8 mouse cellular contexts compared by ENCODE assay signal in the genomic region with DNA sequence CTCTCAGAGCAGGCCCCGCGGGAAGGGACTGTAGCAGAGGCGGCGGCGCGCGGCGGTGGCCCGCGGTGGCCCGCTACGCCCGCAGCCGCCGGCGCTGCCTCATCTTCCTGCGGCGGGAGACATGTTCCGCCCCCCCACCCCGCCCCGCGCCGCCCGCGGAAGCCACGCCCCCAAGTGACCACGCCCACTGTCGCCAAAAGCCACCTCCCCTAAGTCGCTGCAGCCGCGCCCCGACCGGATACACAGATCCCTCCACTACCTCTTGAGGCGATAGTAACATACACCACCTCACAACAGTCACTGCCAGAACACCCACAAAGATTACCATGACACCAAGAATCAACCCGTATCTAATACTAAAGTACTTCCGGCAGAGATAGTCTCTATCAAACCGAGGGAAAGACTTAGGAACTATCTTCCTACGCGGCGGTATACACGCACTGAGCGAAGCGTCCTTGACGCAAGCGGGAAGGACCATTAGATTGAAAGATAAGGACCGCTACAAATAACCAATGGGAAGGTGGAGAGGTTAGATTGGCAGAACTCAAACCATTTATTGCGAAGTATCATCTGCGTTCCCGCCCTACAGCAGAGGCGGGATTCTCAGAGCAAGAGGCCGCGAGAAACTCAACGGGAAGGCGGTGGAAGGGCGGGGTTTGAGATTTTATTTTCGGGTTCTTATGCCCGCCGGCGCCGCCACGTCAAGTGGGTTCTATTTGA. TPM values are rescaled to one million over a fixed set of nuclear protein-coding genes. Genes with fewer than 3 reads are reported as not detected.
DNase-seq lines count a peak whose midpoint lies in the region; ATAC-seq and TF ChIP-seq lines count a peak whose summit lies in the region.

A gene (minus strand): TSS at position 135 of the 720 bp plus-strand sequence.

- no peaks in the 10 kb centered on the region for H3K27me3 ChIP-seq in C2C12 (ENCODE audit: control insufficient read depth, insufficient read depth, insufficient read length)
- peaks cover 6% of the 10 kb centered on the region for H3K27me3 ChIP-seq in erythroblast, embryonic 14.5 days (ENCODE audit: control insufficient read depth)
- H3K27me3 ChIP-seq in heart, embryonic 11.5 days (ENCODE audit: control insufficient read depth, insufficient read depth, low read length): peaks cover 4% of the 10 kb centered on the region
- H3K27me3 ChIP-seq in kidney, embryonic 16.5 days (ENCODE audit: insufficient read depth, low read length): no peaks in the 10 kb centered on the region
- no peaks in the 10 kb centered on the region for H3K27me3 ChIP-seq in liver, adult 2 months (ENCODE audit: control insufficient read depth, insufficient read depth, low read length)
- H3K27me3 ChIP-seq in myocyte (ENCODE audit: control insufficient read depth, insufficient read depth, insufficient read length): no peaks in the 10 kb centered on the region
- no peaks in the 10 kb centered on the region for H3K27me3 ChIP-seq in splenic B cell, adult 2 months (ENCODE audit: control insufficient read depth, insufficient read depth, low read length, poor library complexity, severe bottlenecking)

- H3K79me2 ChIP-seq in C2C12 (ENCODE audit: control insufficient read depth, insufficient read depth) (peaks cover 47% of the 10 kb centered on the region), myocyte (ENCODE audit: control insufficient read depth, insufficient read depth) (peaks cover 32% of the 10 kb centered on the region)
- H3K79me2 ChIP-seq in liver, adult 2 months (ENCODE audit: control insufficient read depth, insufficient read depth, low read length): peaks cover 9% of the 10 kb centered on the region; the same call in 1 of the 2 replicates

- peaks cover 78% of the 10 kb centered on the region for H3K4me1 ChIP-seq in erythroblast, embryonic 14.5 days (ENCODE audit: control insufficient read depth)
- peaks cover 16% of the 10 kb centered on the region; the same call in 1 of the 2 replicates for H3K4me1 ChIP-seq in heart, embryonic 11.5 days (ENCODE audit: control insufficient read depth, insufficient read depth, low read length)
- peaks cover 29% of the 10 kb centered on the region for H3K4me1 ChIP-seq in kidney, embryonic 16.5 days (ENCODE audit: insufficient read depth, low read length)
- H3K4me1 ChIP-seq in liver, adult 2 months (ENCODE audit: control insufficient read depth, insufficient read depth, low read length): peaks cover 17% of the 10 kb centered on the region

- H3K4me3 ChIP-seq in C2C12 (ENCODE audit: insufficient read depth, poor library complexity, severe bottlenecking): peak within 1 kb of the TSS; percentile 97
- H3K4me3 ChIP-seq in erythroblast, embryonic 14.5 days (replicated peaks): peak within 1 kb of the TSS; percentile 100
- peak within 1 kb of the TSS; percentile 92 for H3K4me3 ChIP-seq in heart, embryonic 11.5 days (ENCODE audit: low read depth, low read length)
- H3K4me3 ChIP-seq in kidney, embryonic 16.5 days (ENCODE audit: low read length): peak within 1 kb of the TSS; percentile 96
- peak within 1 kb of the TSS; percentile 96 for H3K4me3 ChIP-seq in liver, adult 2 months (ENCODE audit: insufficient read depth, low read depth, low read length)
- peak within 1 kb of the TSS; percentile 70 for H3K4me3 ChIP-seq in myocyte

- H3K36me3 ChIP-seq in C2C12 (ENCODE audit: control insufficient read depth, insufficient read depth) (peaks cover 20% of the 10 kb centered on the region), myocyte (ENCODE audit: control insufficient read depth, insufficient read depth) (peaks cover 1% of the 10 kb centered on the region)
- peaks cover 35% of the 10 kb centered on the region for H3K36me3 ChIP-seq in erythroblast, embryonic 14.5 days (ENCODE audit: control insufficient read depth)
- peaks cover 6% of the 10 kb centered on the region for H3K36me3 ChIP-seq in heart, embryonic 11.5 days (ENCODE audit: control insufficient read depth, insufficient read depth, low read length)
- H3K36me3 ChIP-seq in kidney, embryonic 16.5 days (ENCODE audit: insufficient read depth, low read length): peaks cover 17% of the 10 kb centered on the region
- no peaks in the 10 kb centered on the region for H3K36me3 ChIP-seq in liver, adult 2 months (ENCODE audit: control insufficient read depth, insufficient read depth, low read length)
- no peaks in the 10 kb centered on the region; the same call in 1 of the 2 replicates for H3K36me3 ChIP-seq in splenic B cell, adult 2 months (ENCODE audit: control insufficient read depth, insufficient read depth, low read length, poor library complexity, severe bottlenecking)

- peak; percentile 100 for DNase-seq in brain, embryonic 14.5 days (ENCODE audit: low read depth)
- DNase-seq in liver, adult 2 months (ENCODE audit: extremely low read depth, low read depth, low spot score): peak; percentile 100
- peak; percentile 97 for DNase-seq in splenic B cell, adult 2 months (ENCODE audit: low read depth, low spot score)

- H3K79me3 ChIP-seq in C2C12 (ENCODE audit: low read depth): peaks cover 36% of the 10 kb centered on the region

- WGBS in heart, embryonic 11.5 days (ENCODE audit: insufficient replicate concordance): under 1% methylated on average over 51 of the region's 61 CpGs
- 0% methylated on average over 54 of the region's 61 CpGs for WGBS in kidney, embryonic 16.5 days
- 1% methylated on average over 57 of the region's 61 CpGs for WGBS in liver, adult 2 months

- no peak for TF ChIP-seq CTCF in C2C12 (IDR thresholded peaks at IDR 0.05; ENCODE audit: control insufficient read depth, insufficient read depth, insufficient read length)
- TF ChIP-seq CTCF in brain, embryonic 14.5 days (IDR thresholded peaks at IDR 0.05; ENCODE audit: borderline replicate concordance, extremely low read depth, insufficient read depth, insufficient read length): no peak
- no peak for TF ChIP-seq CTCF in liver, adult 2 months (IDR thresholded peaks at IDR 0.05; ENCODE audit: low read depth, low read length)

- H3K4me2 ChIP-seq in heart, embryonic 11.5 days: peak within 1 kb of the TSS; percentile 82
- H3K4me2 ChIP-seq in kidney, embryonic 16.5 days (replicated peaks; ENCODE audit: low read depth, low read length): peak within 1 kb of the TSS; percentile 67
- H3K4me2 ChIP-seq in myocyte (ENCODE audit: low read depth): peak within 1 kb of the TSS; percentile 97

- H3ac ChIP-seq in C2C12 (ENCODE audit: control insufficient read depth, insufficient read length, low read depth): peak within 1 kb of the TSS; percentile 84
- peak within 1 kb of the TSS; percentile 78 for H3ac ChIP-seq in myocyte (ENCODE audit: control insufficient read depth, insufficient read length)

- TF ChIP-seq POLR2A in brain, embryonic 14.5 days (IDR thresholded peaks at IDR 0.05; ENCODE audit: borderline replicate concordance, extremely low read depth, insufficient read depth, insufficient read length, poor library complexity, severe bottlenecking): peak; percentile 88
- TF ChIP-seq POLR2A in liver, adult 2 months (IDR thresholded peaks at IDR 0.05; ENCODE audit: extremely low read depth, insufficient read depth, low read length): 0 out of 2 replicates have a peak, but pooled peaks have one; percentile 30
- TF ChIP-seq POLR2A in myocyte (IDR thresholded peaks at IDR 0.05; ENCODE audit: insufficient read length, low read depth): peak; percentile 78

- peak within 1 kb of the TSS; percentile 84 for H3K27ac ChIP-seq in heart, embryonic 11.5 days (ENCODE audit: low read depth, low read length)
- peak within 1 kb of the TSS; percentile 98 for H3K27ac ChIP-seq in kidney, embryonic 16.5 days (ENCODE audit: low read length)
- peak within 1 kb of the TSS; percentile 93 for H3K27ac ChIP-seq in liver, adult 2 months (replicated peaks; ENCODE audit: insufficient read depth, low read depth, low read length)

- H3K9ac ChIP-seq in heart, embryonic 11.5 days (ENCODE audit: low read depth, low read length): peak within 1 kb of the TSS; percentile 99
- peak within 1 kb of the TSS; percentile 100 for H3K9ac ChIP-seq in kidney, embryonic 16.5 days (replicated peaks; ENCODE audit: low read length)
- peak within 1 kb of the TSS; percentile 97 for H3K9ac ChIP-seq in liver, adult 2 months (ENCODE audit: low read depth, low read length)

- H3K9me3 ChIP-seq in erythroblast, embryonic 14.5 days (ENCODE audit: control insufficient read depth, low read length): no peaks in the 10 kb centered on the region
- H3K9me3 ChIP-seq in heart, embryonic 11.5 days (replicated peaks; ENCODE audit: control insufficient read depth, low read length): no peaks in the 10 kb centered on the region
- no peaks in the 10 kb centered on the region for H3K9me3 ChIP-seq in kidney, embryonic 16.5 days (ENCODE audit: low read length)

- peak; percentile 84 for ATAC-seq in heart, embryonic 11.5 days (replicated peaks; ENCODE audit: insufficient number of reproducible peaks, low FRiP score, low TSS enrichment)
- peak; percentile 93 for ATAC-seq in kidney, embryonic 16.5 days (ENCODE audit: low FRiP score, low TSS enrichment)

TF ChIP-seq in C2C12, 6 proteins besides CTCF, POLR2A, EP300 and RAD21:
- TF ChIP-seq FOSL1 (IDR thresholded peaks at IDR 0.05; ENCODE audit: insufficient read depth, low read length, poor library complexity, severe bottlenecking) (no peak), MAX (IDR thresholded peaks at IDR 0.05) (peak; percentile 39), CEBPB (IDR thresholded peaks at IDR 0.05; ENCODE audit: low read depth) (peak; percentile 46)

TF ChIP-seq in myocyte, 11 proteins besides CTCF, POLR2A, EP300 and RAD21 (continues in another document):
- 0 out of 2 replicates have a peak, but pooled peaks have one; percentile 21 for TF ChIP-seq CEBPB (IDR thresholded peaks at IDR 0.05; ENCODE audit: insufficient read depth, poor library complexity, severe bottlenecking)
- no peak for TF ChIP-seq MAX (IDR thresholded peaks at IDR 0.05; ENCODE audit: low read depth)
- peak in 1 of 3 experiments; percentile 3 for TF ChIP-seq MYOD1 (IDR thresholded peaks at IDR 0.05; ENCODE audit: control insufficient read depth in 1 of 3, insufficient read length in 2 of 3, low read depth in 2 of 3)
- TF ChIP-seq TCF12 (IDR thresholded peaks at IDR 0.05; ENCODE audit: insufficient read depth, poor library complexity, severe bottlenecking): no peak
- peak; percentile 39 for TF ChIP-seq E2F4 (IDR thresholded peaks at IDR 0.05; ENCODE audit: insufficient read depth)
- TF ChIP-seq MYOG (IDR thresholded peaks at IDR 0.05; ENCODE audit: control insufficient read depth in 1 of 3, insufficient read depth in 1 of 3, insufficient read length in 2 of 3, low read depth in 2 of 3): peak in 1 of 3 experiments; percentile 7
- TF ChIP-seq TCF3 (IDR thresholded peaks at IDR 0.05; ENCODE audit: insufficient read length, low read depth): no peak
- TF ChIP-seq REST (IDR thresholded peaks at IDR 0.05; ENCODE audit: insufficient read depth, insufficient read length): no peak

RNA-seq across cellular contexts. Expression of the gene that starts here (rescaled TPM):
- polyA plus RNA-seq in C2C12 (2012; fragmentation: generic; extraction: Trizol) (111 TPM), myocyte (2012; fragmentation: generic; extraction: Trizol) (67.5 TPM)
- 128 and 138 TPM in 2 replicates for polyA plus RNA-seq in brain, embryonic 14.5 days (2012; rRNA removed)
- polyA plus RNA-seq in erythroblast, embryonic 14.5 days (2012): 61.1 and 64.8 TPM in 2 replicates
- polyA plus RNA-seq in heart, embryonic 11.5 days (2014; fragmentation: Nextera tagmentation; extraction: Ambion mirVana): 66.1 and 69.8 TPM in 2 replicates
- polyA plus RNA-seq in kidney, embryonic 16.5 days (2015; fragmentation: Nextera tagmentation; extraction: Ambion mirVana): 118 and 126 TPM in 2 replicates
- total RNA-seq in liver, adult 2 months (2014; rRNA removed): 6.4 and 9.9 TPM in 2 replicates
- polyA plus RNA-seq in liver, adult 2 months (2012; rRNA removed): 19.6 and 20.2 TPM in 2 replicates

Comparison
In these comparisons a context has a peak if more than half of its experiments do, and no peak if none do; other contexts are left out.
1. Peak in every context shown above with its lines: DNase-seq, ATAC-seq, H3K4me3 ChIP-seq and H3K27ac ChIP-seq.
2. POLR2A ChIP-seq: peak in every context shown above with its lines; median percentile 88 in brain, embryonic 14.5 days; 78 in myocyte; 30 in liver, adult 2 months.